Mouse (Mus musculus): ENCODE data around the gene Fcer1g. TPM values are rescaled to one million over a fixed set of nuclear protein-coding genes. Genes with fewer than 3 reads are reported as not detected.

The Fcer1g gene
- polyA plus RNA-seq, 1 experiment: 138 TPM

DNA sequence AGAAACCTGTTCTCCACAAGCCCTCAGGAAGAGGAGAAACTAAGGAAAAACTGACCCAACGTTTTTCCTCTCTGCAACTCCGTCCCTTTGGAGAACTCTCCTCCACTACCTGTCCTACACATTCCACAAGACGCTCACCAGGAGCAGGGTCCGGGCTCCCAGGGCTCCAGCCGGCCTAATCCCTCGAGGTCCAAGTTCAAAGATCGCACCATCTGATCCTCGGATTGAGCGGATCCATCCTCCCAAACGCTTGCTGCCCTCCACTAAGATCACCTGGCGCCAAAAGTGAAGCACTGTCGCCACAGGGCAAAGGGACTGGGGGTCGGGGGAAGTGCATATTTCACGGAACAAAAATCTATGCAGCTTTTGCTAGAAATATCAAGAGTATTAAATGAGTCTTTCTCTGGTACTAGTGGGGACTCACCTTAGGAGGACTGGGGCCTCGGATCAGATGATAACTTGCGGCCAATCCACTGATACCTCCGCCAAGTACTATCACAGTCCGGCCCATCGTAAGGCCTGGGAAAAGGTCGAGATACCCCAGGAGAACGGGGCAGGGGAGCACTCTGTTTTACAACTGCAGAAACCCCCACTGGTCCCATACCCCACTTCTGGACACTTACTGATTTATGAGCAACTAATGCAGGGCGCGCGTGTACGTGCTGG is 46.2 kb upstream of the Fcer1g start:
- 7% methylated on average over 25 of the region's 25 CpGs for WGBS
- H3K27ac ChIP-seq (ENCODE audit: control insufficient read depth, insufficient read depth, low read length): no peak overlapping the region
- H3K4me3 ChIP-seq (ENCODE audit: control insufficient read depth, insufficient read depth, low read length): peak overlapping the region; percentile 71
- peaks cover 12% of the 10 kb centered on the region for H3K4me1 ChIP-seq (replicated peaks; ENCODE audit: control insufficient read depth, insufficient read depth, low read length)
- no peaks in the 10 kb centered on the region for H3K27me3 ChIP-seq (ENCODE audit: control insufficient read depth, insufficient read depth, low read length)
- H3K36me3 ChIP-seq (ENCODE audit: control insufficient read depth, insufficient read depth, low read length): peaks cover 23% of the 10 kb centered on the region
- TF ChIP-seq POLR2A (IDR thresholded peaks at IDR 0.05; ENCODE audit: control insufficient read depth, extremely low read depth, insufficient read depth, low read length, poor library complexity): no peak; the same call in 1 of the 2 replicates
- TF ChIP-seq CTCF (IDR thresholded peaks at IDR 0.05; ENCODE audit: borderline replicate concordance, control insufficient read depth, extremely low read depth, insufficient read depth, low read length, poor library complexity): no peak
- DNase-seq: peak; percentile 27

DNA sequence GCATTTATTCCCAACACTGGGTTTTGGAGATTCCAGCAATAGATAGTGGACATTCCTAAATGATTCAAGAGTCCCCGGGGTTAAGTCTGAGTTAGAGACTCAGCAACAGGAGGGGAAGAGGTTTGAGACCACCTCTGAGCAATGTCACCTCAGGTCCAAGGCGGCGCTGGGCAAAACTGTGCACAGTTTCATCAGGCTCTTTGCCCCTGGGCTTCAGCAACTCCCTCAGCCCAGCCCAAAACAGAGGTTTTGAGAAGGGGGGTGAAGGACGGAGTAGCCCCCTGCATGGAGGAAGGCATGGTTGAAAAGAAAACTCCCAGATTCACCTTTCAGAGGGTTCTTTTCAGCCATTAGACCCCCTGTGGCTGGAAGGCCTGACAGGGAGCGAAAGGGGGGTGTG is 45.6 kb upstream of the Fcer1g start:
- Histone ChIP-seq H3K4me3 (ENCODE audit: control insufficient read depth, insufficient read depth, low read length) (no peak overlapping the region), H3K4me1 (replicated peaks; ENCODE audit: control insufficient read depth, insufficient read depth, low read length) (peaks cover 12% of the 10 kb centered on the region), H3K27me3 (ENCODE audit: control insufficient read depth, insufficient read depth, low read length) (no peaks in the 10 kb centered on the region), H3K36me3 (ENCODE audit: control insufficient read depth, insufficient read depth, low read length) (peaks cover 28% of the 10 kb centered on the region), H3K27ac (ENCODE audit: control insufficient read depth, insufficient read depth, low read length) (no peak overlapping the region)
- DNase-seq: no peak
- TF ChIP-seq POLR2A (IDR thresholded peaks at IDR 0.05; ENCODE audit: control insufficient read depth, extremely low read depth, insufficient read depth, low read length, poor library complexity) (no peak), CTCF (IDR thresholded peaks at IDR 0.05; ENCODE audit: borderline replicate concordance, control insufficient read depth, extremely low read depth, insufficient read depth, low read length, poor library complexity) (no peak)
- 93% methylated on average over 5 of the region's 5 CpGs for WGBS

DNA sequence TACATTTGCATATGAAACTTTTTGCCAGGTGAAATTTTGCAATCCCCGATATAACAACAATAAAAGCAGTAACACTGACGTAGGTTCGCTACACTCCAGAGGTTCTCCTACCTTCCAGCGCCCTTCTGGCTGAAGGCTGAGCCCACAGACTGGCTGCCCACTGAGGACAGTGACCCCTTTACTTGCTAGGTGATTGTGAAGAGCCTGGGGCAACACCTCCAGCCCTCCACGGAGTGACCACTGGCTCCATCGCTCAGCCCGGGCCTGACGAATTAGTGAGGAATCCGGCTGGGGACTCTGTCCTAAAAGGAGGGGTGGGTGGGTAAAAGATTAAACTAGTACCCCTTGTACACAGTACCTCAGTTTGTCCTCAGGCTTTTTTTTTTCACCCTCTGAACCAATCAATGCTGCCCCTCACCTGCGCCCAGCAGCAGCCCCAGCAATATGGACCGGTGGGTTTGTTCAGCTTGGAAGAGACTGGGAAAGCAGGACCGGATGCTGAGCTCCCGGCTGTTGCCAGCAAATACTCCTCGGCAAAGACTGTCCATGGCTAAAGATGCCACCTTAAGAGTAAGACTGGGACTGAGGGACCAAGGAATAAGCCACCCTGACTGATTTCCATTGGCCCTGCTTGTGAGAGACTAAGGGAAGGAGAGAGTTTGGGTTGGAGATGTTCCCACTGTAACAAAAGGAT is 45.0 kb upstream of the Fcer1g start:
- H3K36me3 ChIP-seq (ENCODE audit: control insufficient read depth, insufficient read depth, low read length): peaks cover 32% of the 10 kb centered on the region
- peaks cover 12% of the 10 kb centered on the region for H3K4me1 ChIP-seq (replicated peaks; ENCODE audit: control insufficient read depth, insufficient read depth, low read length)
- H3K27ac ChIP-seq (ENCODE audit: control insufficient read depth, insufficient read depth, low read length): no peak overlapping the region
- no peak for TF ChIP-seq CTCF (IDR thresholded peaks at IDR 0.05; ENCODE audit: borderline replicate concordance, control insufficient read depth, extremely low read depth, insufficient read depth, low read length, poor library complexity)
- no peak for TF ChIP-seq POLR2A (IDR thresholded peaks at IDR 0.05; ENCODE audit: control insufficient read depth, extremely low read depth, insufficient read depth, low read length, poor library complexity)
- no peak for DNase-seq
- 95% methylated on average over 14 of the region's 14 CpGs for WGBS
- no peaks in the 10 kb centered on the region for H3K27me3 ChIP-seq (ENCODE audit: control insufficient read depth, insufficient read depth, low read length)
- no peak overlapping the region for H3K4me3 ChIP-seq (ENCODE audit: control insufficient read depth, insufficient read depth, low read length)

GRCm38 (mm10) chr1:171278436-171278835 is 44.3 kb upstream of the Fcer1g start:
- WGBS: 98% methylated on average over 8 of the region's 8 CpGs
- H3K36me3 ChIP-seq (ENCODE audit: control insufficient read depth, insufficient read depth, low read length): peaks cover 39% of the 10 kb centered on the region
- TF ChIP-seq POLR2A (IDR thresholded peaks at IDR 0.05; ENCODE audit: control insufficient read depth, extremely low read depth, insufficient read depth, low read length, poor library complexity): no peak
- TF ChIP-seq CTCF (IDR thresholded peaks at IDR 0.05; ENCODE audit: borderline replicate concordance, control insufficient read depth, extremely low read depth, insufficient read depth, low read length, poor library complexity): no peak

GRCm38 (mm10) chr1:171277736-171278135 is 43.6 kb upstream of the Fcer1g start:
- Histone ChIP-seq H3K27me3 (ENCODE audit: control insufficient read depth, insufficient read depth, low read length) (no peaks in the 10 kb centered on the region), H3K4me3 (ENCODE audit: control insufficient read depth, insufficient read depth, low read length) (no peak overlapping the region), H3K4me1 (replicated peaks; ENCODE audit: control insufficient read depth, insufficient read depth, low read length) (peaks cover 12% of the 10 kb centered on the region), H3K36me3 (ENCODE audit: control insufficient read depth, insufficient read depth, low read length) (peaks cover 39% of the 10 kb centered on the region), H3K27ac (ENCODE audit: control insufficient read depth, insufficient read depth, low read length) (no peak overlapping the region)
- TF ChIP-seq POLR2A (IDR thresholded peaks at IDR 0.05; ENCODE audit: control insufficient read depth, extremely low read depth, insufficient read depth, low read length, poor library complexity) (no peak), CTCF (IDR thresholded peaks at IDR 0.05; ENCODE audit: borderline replicate concordance, control insufficient read depth, extremely low read depth, insufficient read depth, low read length, poor library complexity) (no peak)
- 94% methylated on average over 10 of the region's 10 CpGs for WGBS
- no peak for DNase-seq

More at GRCm38 (mm10) chr1:171278436-171278835, 44.3 kb upstream of the Fcer1g start:
- Histone ChIP-seq H3K27me3 (ENCODE audit: control insufficient read depth, insufficient read depth, low read length) (no peaks in the 10 kb centered on the region), H3K4me3 (ENCODE audit: control insufficient read depth, insufficient read depth, low read length) (no peak overlapping the region), H3K4me1 (replicated peaks; ENCODE audit: control insufficient read depth, insufficient read depth, low read length) (peaks cover 12% of the 10 kb centered on the region), H3K27ac (ENCODE audit: control insufficient read depth, insufficient read depth, low read length) (no peak overlapping the region)
- peak; percentile 0 for DNase-seq

DNA sequence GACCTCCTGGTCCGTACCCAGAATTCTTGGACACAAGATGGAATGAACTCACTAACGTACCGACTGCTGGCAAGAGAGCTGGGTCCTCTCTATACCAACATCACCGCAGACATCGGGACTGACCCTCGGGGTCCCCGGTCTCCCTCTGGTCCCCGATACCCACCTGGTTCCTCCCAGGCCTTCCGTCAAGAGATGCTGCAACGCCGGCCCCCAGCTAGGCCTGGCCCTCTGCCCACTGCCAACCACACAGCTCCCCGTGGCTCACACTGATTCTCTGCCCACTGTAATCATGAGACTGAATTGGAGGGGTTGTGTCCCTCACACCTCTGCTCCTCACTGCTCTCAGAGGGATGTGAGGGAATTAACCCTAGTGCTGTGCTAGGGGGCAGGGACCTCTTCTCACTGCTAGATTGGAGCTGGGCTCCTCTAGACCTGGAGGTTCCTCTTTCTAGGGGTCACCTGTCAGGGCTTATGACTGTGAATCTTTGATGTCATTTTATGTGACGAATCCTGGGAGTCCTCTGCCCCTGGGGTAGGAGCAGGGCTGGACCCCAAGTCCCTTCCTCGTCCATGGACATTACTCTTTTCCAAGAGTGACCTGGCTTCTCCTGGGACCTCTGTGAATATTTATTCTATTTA is 42.1 kb upstream of the Fcer1g start:
- TF ChIP-seq CTCF (IDR thresholded peaks at IDR 0.05; ENCODE audit: borderline replicate concordance, control insufficient read depth, extremely low read depth, insufficient read depth, low read length, poor library complexity): no peak
- no peak for TF ChIP-seq POLR2A (IDR thresholded peaks at IDR 0.05; ENCODE audit: control insufficient read depth, extremely low read depth, insufficient read depth, low read length, poor library complexity)
- Histone ChIP-seq H3K27me3 (ENCODE audit: control insufficient read depth, insufficient read depth, low read length) (no peaks in the 10 kb centered on the region), H3K27ac (ENCODE audit: control insufficient read depth, insufficient read depth, low read length) (no peak overlapping the region), H3K36me3 (ENCODE audit: control insufficient read depth, insufficient read depth, low read length) (peaks cover 39% of the 10 kb centered on the region), H3K4me3 (ENCODE audit: control insufficient read depth, insufficient read depth, low read length) (no peak overlapping the region), H3K4me1 (replicated peaks; ENCODE audit: control insufficient read depth, insufficient read depth, low read length) (peaks cover 15% of the 10 kb centered on the region)
- DNase-seq: no peak
- WGBS: 93% methylated on average over 14 of the region's 14 CpGs

All from thymus, adult 2 months (tissue).